Mouse (Mus musculus) CD4-positive helper T cell, adult 2 months (primary cell): ENCODE measurements around the gene Gm17374.
"Not testable (repeated sequence)": the region's sequence is repeated elsewhere in the genome, so short reads cannot be mapped to it uniquely, and the experiment has no call there.

Experiments
- DNase-seq: peaks from one replicate; pipeline ENCODE4 v3.0.0-alpha.2; 2012; ENCODE audit warnings: low read depth, missing footprints, low spot score

Gm17374 gene

GRCm38 (mm10) chr2:140151743-140152142, at the start of gene Gm17374:
TSS of gene Gm17374 (plus strand) at chr2:140152043.
- not testable (repeated sequence) for DNase-seq

- DNase-seq, result no peak
These were observed 46.9 kb upstream of the Gm17374 start for GRCm38 (mm10) chr2:140104951-140105350.

GRCm38 (mm10) chr2:140107641-140108040, 44.2 kb upstream of the Gm17374 start:
- no peak for DNase-seq

DNA sequence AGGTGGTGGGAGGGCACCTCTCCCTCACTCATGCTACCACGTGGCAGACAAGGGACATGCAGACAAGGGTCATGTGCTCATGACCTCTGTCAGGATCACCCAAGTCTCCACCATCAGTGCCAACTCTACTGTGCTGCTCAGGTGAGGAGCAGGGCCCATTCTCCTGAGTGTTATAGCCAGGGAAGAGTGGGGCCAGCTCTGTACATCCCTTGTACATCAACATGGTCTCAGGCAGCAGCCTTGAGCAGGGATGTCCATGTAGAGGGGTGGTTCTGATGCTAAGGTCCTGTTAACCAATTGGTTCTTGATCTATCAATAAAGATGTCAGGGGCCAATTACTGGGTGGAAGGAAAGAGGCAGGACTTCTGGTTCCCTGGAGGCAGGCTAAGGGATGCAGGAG, 42.9 kb upstream of the Gm17374 start:
- DNase-seq, result no peak

GRCm38 (mm10) chr2:140113851-140114250, 38.0 kb upstream of the Gm17374 start:
- no peak for DNase-seq

GRCm38 (mm10) chr2:140125516-140125915, 26.3 kb upstream of the Gm17374 start:
- no peak for DNase-seq

GRCm38 (mm10) chr2:140159186-140159730, 7.4 kb downstream of the Gm17374 start:
- peak; percentile 49 for DNase-seq

- DNase-seq, result no peak
These were observed 11.6 kb downstream of the Gm17374 start for GRCm38 (mm10) chr2:140163351-140163854.

DNA sequence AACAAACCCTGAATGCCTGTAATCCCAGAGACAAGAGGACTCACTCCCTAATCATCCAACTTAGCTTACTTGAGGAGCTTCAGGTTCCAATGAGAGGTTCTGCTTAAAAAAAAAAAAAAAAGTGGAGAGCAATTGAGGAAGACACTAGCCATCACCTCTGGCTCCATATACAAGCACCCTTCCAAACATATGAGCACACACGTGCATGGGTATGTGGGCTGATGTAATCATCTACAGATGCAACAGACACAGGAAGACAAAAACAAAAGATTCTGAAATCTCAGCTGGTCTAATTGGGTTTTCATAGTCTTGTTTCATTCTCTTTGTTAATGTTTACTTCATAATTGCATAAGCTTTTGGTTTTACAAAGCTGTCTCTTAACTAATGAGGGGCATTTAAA, 17.2 kb downstream of the Gm17374 start:
- no peak for DNase-seq

- peak; percentile 93 for DNase-seq
These were observed 18.4 kb downstream of the Gm17374 start, which contains the start of the genes Esf1 and Ndufaf5 for GRCm38 (mm10) chr2:140170127-140170802. TSS of gene Esf1 (minus strand) at chr2:140170564. TSS of gene Ndufaf5 (plus strand) at chr2:140170649.

DNA sequence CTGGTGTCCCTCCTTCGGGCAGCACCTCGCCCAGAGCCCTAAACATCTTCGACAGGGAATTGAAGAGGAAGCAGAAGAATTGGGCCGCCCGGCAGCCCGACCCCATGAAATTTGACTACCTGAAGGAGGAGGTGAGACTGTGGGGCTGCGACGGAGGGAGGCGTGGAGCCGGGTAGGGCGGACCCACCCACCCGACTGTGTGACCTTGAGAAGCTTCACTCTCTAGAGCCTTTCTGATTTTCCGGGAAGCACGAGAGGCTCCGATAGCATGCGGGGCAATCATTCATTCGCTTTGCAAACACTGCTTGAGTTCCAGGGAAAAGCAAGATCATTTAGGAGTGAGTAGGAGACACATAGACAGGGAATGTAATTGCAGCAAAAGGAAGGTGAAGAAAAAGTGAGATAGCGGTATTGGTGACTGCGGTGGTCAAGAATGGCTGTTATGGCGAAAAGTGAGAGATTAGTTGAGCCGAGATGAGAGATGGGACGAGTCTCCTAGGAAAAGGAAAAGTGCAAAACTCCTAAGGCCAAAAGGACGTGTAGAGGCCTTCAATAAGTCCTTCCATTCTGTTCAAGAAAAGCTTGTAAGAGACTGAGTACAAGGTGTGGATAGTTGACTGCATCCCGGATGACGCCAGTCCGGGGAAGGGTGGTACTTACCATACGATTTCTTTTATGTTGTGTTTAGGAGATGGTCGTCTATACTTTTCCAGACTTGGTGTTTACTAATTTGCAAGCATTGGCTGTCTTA, 19.1 kb downstream of the Gm17374 start:
- no peak for DNase-seq

DNA sequence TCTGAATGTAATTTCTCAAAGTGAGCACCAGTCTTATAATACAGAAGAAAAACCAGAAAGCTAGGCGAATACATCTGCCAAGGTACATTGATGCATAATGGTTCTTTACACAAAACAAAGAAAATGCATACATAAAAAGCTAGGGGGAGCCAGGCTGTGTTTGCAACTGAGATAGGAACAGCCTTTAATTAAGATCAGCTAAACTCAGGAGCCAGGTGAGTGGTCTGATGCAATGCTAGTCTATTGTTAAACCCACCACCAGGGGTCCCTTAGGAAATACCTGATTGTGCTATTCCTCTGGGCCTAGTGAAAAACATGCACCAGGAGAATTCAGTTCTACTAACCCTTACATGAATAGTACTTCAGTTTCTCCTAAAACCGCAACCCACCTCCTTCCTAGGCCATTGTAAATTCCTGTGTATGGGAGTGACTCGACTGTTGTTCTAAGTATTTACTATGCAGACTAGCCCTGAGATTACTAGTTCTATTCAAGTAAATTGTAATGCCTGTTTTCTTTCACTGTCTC, 33.9 kb downstream of the Gm17374 start:
- not testable (repeated sequence) for DNase-seq

DNA sequence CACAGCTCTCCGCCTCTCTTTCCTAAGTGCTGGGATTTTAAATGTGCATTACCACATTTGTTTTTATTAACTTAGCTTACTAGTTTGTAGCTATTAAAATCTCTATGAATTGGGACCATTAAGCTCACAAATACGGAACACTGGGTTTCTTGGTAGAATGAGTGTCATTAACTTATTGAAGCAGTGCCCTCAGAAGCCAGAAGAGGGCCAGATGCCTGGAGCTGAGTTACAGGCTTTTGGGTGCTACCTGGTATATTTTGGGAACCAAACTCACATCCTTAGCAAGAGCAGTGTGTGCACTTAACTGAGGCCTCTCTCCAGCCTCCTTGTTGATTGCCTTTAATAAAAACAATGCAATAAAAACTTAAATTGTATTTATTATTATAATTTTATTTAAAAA, 48.9 kb downstream of the Gm17374 start:
- DNase-seq, result no peak

GRCm38 (mm10) chr2:140202573-140202972, 50.7 kb downstream of the Gm17374 start:
- DNase-seq, result no peak
